Mouse (Mus musculus): ENCODE measurements at regions not wholly inside any gene's neighbourhood (a gene's known extent, or its start where the extent isn't known, plus 50 kb on each side); places are given as distances from the start of the nearest gene placed in this dataset.

GRCm38 (mm10) chr9:32815473-32815872, 179.5 kb downstream of the Ets1 start:
- H3K4me3 ChIP-seq (replicated peaks; ENCODE audit: low read length): no peak overlapping the region
- no peaks in the 10 kb centered on the region for H3K36me3 ChIP-seq (ENCODE audit: insufficient read depth, low read length)
- H3K27me3 ChIP-seq (ENCODE audit: insufficient read depth, low read length): peaks cover 7% of the 10 kb centered on the region; the same call in 1 of the 2 replicates
- no peak for TF ChIP-seq POU5F1 (IDR thresholded peaks at IDR 0.05; ENCODE audit: borderline replicate concordance, low read length)
- TF ChIP-seq CTCF (conservative IDR thresholded peaks at IDR 0.05; ENCODE audit: low read length): no peak
- no peak for TF ChIP-seq NANOG (IDR thresholded peaks at IDR 0.05; ENCODE audit: borderline replicate concordance, low read length)
- no peaks in the 10 kb centered on the region for H3K4me1 ChIP-seq (replicated peaks; ENCODE audit: low read depth, low read length)
- H3K9me3 ChIP-seq (ENCODE audit: low read length): no peaks in the 10 kb centered on the region

- H3K4me1 ChIP-seq (replicated peaks; ENCODE audit: low read depth, low read length): no peaks in the 10 kb centered on the region
- H3K27me3 ChIP-seq (ENCODE audit: insufficient read depth, low read length): peaks cover 7% of the 10 kb centered on the region; the same call in 1 of the 2 replicates
- TF ChIP-seq POU5F1 (IDR thresholded peaks at IDR 0.05; ENCODE audit: borderline replicate concordance, low read length) (no peak), NANOG (IDR thresholded peaks at IDR 0.05; ENCODE audit: borderline replicate concordance, low read length) (no peak), CTCF (conservative IDR thresholded peaks at IDR 0.05; ENCODE audit: low read length) (no peak)
- no peaks in the 10 kb centered on the region for H3K36me3 ChIP-seq (ENCODE audit: insufficient read depth, low read length)
- H3K4me3 ChIP-seq (replicated peaks; ENCODE audit: low read length): no peak overlapping the region
- no peaks in the 10 kb centered on the region for H3K9me3 ChIP-seq (ENCODE audit: low read length)
Measured at GRCm38 (mm10) chr9:32816649-32817425, 180.8 kb downstream of the Ets1 start.

- Histone ChIP-seq H3K27me3 (ENCODE audit: insufficient read depth, low read length) (peaks cover 7% of the 10 kb centered on the region; the same call in 1 of the 2 replicates), H3K36me3 (ENCODE audit: insufficient read depth, low read length) (no peaks in the 10 kb centered on the region), H3K9me3 (ENCODE audit: low read length) (no peaks in the 10 kb centered on the region), H3K4me3 (replicated peaks; ENCODE audit: low read length) (no peak overlapping the region), H3K4me1 (replicated peaks; ENCODE audit: low read depth, low read length) (no peaks in the 10 kb centered on the region)
- TF ChIP-seq NANOG (IDR thresholded peaks at IDR 0.05; ENCODE audit: borderline replicate concordance, low read length) (no peak), CTCF (conservative IDR thresholded peaks at IDR 0.05; ENCODE audit: low read length) (no peak), POU5F1 (IDR thresholded peaks at IDR 0.05; ENCODE audit: borderline replicate concordance, low read length) (no peak)
Measured at GRCm38 (mm10) chr9:32817442-32818358, 181.7 kb downstream of the Ets1 start.

- Histone ChIP-seq H3K36me3 (ENCODE audit: insufficient read depth, low read length) (no peaks in the 10 kb centered on the region), H3K4me3 (replicated peaks; ENCODE audit: low read length) (no peak overlapping the region), H3K9me3 (ENCODE audit: low read length) (no peaks in the 10 kb centered on the region), H3K27me3 (ENCODE audit: insufficient read depth, low read length) (no peaks in the 10 kb centered on the region), H3K4me1 (replicated peaks; ENCODE audit: low read depth, low read length) (no peaks in the 10 kb centered on the region)
- TF ChIP-seq POU5F1 (IDR thresholded peaks at IDR 0.05; ENCODE audit: borderline replicate concordance, low read length) (no peak), CTCF (conservative IDR thresholded peaks at IDR 0.05; ENCODE audit: low read length) (no peak), NANOG (IDR thresholded peaks at IDR 0.05; ENCODE audit: borderline replicate concordance, low read length) (no peak)
Measured at GRCm38 (mm10) chr9:32823439-32824133, 187.6 kb downstream of the Ets1 start.

DNA sequence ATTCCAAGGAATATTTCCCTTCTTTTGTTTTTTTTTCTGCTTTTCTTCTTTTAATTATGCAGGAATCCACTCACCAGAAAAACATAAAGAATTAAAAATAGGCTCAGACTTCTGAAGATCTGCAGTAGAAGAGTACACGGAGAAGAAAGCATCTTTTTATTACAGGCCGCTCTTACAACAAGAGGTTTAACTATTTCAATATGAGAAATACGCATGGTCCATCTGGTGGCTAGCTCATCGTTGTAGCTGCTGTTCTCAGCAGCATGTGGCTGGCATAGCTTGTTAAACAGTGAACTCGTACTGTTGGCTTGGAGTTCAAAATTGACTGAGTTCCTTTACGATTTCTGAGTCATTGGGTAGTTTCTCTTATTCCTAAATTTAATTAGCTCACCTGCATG, 188.1 kb downstream of the Ets1 start:
- H3K27me3 ChIP-seq (ENCODE audit: insufficient read depth, low read length): no peaks in the 10 kb centered on the region
- no peaks in the 10 kb centered on the region for H3K4me1 ChIP-seq (replicated peaks; ENCODE audit: low read depth, low read length)
- no peak for TF ChIP-seq CTCF (conservative IDR thresholded peaks at IDR 0.05; ENCODE audit: low read length)
- no peak for TF ChIP-seq NANOG (IDR thresholded peaks at IDR 0.05; ENCODE audit: borderline replicate concordance, low read length)
- no peak for TF ChIP-seq POU5F1 (IDR thresholded peaks at IDR 0.05; ENCODE audit: borderline replicate concordance, low read length)
- no peaks in the 10 kb centered on the region for H3K36me3 ChIP-seq (ENCODE audit: insufficient read depth, low read length)
- no peaks in the 10 kb centered on the region for H3K9me3 ChIP-seq (ENCODE audit: low read length)
- H3K4me3 ChIP-seq (replicated peaks; ENCODE audit: low read length): no peak overlapping the region

DNA sequence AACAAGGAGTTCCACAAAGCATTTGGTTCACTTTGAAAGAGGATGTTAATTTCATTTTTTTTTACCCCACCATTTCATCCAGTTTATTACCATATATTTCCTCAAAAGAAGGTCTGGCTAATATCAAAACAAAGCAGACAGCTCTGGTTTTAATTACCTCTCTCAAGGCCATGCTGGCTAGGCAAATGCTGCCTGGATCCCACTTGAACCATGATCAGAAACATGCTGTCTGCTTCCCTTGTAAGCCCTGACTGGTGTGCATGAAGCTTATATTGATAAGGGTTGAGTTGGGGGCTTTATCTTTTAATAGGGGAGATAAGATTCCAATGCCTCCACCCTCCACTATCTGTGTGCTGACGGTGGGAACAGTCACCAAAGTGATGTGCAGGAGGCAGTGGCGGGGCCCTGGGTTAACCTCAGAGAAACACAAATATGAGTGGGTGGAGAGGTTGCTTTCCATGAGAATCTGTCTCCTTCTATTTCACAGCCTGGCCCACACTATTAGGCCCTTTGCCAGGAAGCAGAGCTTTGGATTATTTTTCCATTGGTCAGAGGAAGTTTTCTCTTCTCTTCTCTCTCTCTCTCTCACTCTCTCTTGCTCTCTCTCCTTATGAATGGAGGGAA, 194.4 kb downstream of the Ets1 start:
- no peaks in the 10 kb centered on the region for H3K27me3 ChIP-seq (ENCODE audit: insufficient read depth, low read length)
- H3K4me3 ChIP-seq (replicated peaks; ENCODE audit: low read length): no peak overlapping the region
- H3K4me1 ChIP-seq (replicated peaks; ENCODE audit: low read depth, low read length): no peaks in the 10 kb centered on the region
- TF ChIP-seq CTCF (conservative IDR thresholded peaks at IDR 0.05; ENCODE audit: low read length) (no peak), POU5F1 (IDR thresholded peaks at IDR 0.05; ENCODE audit: borderline replicate concordance, low read length) (no peak), NANOG (IDR thresholded peaks at IDR 0.05; ENCODE audit: borderline replicate concordance, low read length) (no peak)
- H3K9me3 ChIP-seq (ENCODE audit: low read length): no peaks in the 10 kb centered on the region
- H3K36me3 ChIP-seq (ENCODE audit: insufficient read depth, low read length): no peaks in the 10 kb centered on the region

DNA sequence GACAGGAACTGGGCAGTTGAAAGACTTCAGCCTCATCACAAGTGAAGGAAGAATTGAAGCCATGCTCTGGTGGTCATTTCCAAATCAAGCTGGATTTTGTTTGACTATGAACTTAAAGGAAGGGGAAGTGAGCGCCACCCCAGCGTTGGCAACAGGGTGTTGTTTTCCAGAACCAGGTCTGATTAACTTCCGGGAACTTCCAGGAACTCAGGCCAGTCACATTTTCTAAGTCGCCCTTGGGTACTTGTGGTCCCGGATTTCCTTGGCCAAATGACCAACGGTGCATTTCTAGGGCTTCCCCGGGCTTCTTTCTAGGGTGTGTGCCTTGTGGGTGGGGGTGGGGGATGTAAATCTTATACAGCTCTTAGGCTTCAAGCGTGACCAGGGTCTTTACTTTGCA, 197.4 kb downstream of the Ets1 start:
- H3K9me3 ChIP-seq (ENCODE audit: low read length): no peaks in the 10 kb centered on the region
- no peaks in the 10 kb centered on the region for H3K4me1 ChIP-seq (replicated peaks; ENCODE audit: low read depth, low read length)
- H3K4me3 ChIP-seq (replicated peaks; ENCODE audit: low read length): no peak overlapping the region
- TF ChIP-seq NANOG (IDR thresholded peaks at IDR 0.05; ENCODE audit: borderline replicate concordance, low read length) (no peak), POU5F1 (IDR thresholded peaks at IDR 0.05; ENCODE audit: borderline replicate concordance, low read length) (no peak), CTCF (conservative IDR thresholded peaks at IDR 0.05; ENCODE audit: low read length) (no peak)
- no peaks in the 10 kb centered on the region for H3K27me3 ChIP-seq (ENCODE audit: insufficient read depth, low read length)
- no peaks in the 10 kb centered on the region for H3K36me3 ChIP-seq (ENCODE audit: insufficient read depth, low read length)
